Mouse (Mus musculus) liver, postnatal 0 days (tissue): ENCODE measurements at regions not wholly inside any gene's neighbourhood (a gene's known extent, or its start where the extent isn't known, plus 50 kb on each side); places are given as distances from the start of the nearest gene placed in this dataset.

ENCODE experiments used
- CTCF ChIP-seq: sonication (generic); IDR thresholded peaks from 2 replicates; pipeline ENCODE4 v1.5.1; 2016; ENCODE audit warnings: antibody characterized with exemption, low read depth
- EP300 ChIP-seq: IDR thresholded peaks from 2 replicates; pipeline ENCODE4 v1.6.1; 2016; ENCODE audit warnings: antibody characterized with exemption, low read depth, mild to moderate bottlenecking

- no peak for TF ChIP-seq CTCF
- TF ChIP-seq EP300: no peak
These were observed 2585.8 kb downstream of the Gm37988 start for GRCm38 (mm10) chr1:7393508-7393907.
